Mouse (Mus musculus) retina, postnatal 1 day (tissue): ENCODE measurements around the gene Gm17026.
"Not testable (repeated sequence)": the region's sequence is repeated elsewhere in the genome, so short reads cannot be mapped to it uniquely, and the experiment has no call there.

Source experiments
- DNase-seq: peaks from one replicate; pipeline ENCODE4 v3.0.0-alpha.2; 2012

Gene Gm17026

GRCm38 (mm10) chr14:42259948-42260347 lies at the start of gene Gm17026:
TSS of gene Gm17026 (minus strand) at chr14:42260048.
- not testable (repeated sequence) for DNase-seq

GRCm38 (mm10) chr14:42297258-42297657 lies 37.4 kb upstream of the Gm17026 start, which contains the start of gene Gm9611:
TSS of gene Gm9611 (minus strand) at chr14:42297358.
- DNase-seq = not testable (repeated sequence)

GRCm38 (mm10) chr14:42216766-42217537 lies 42.9 kb downstream of the Gm17026 start:
- DNase-seq = not testable (repeated sequence)
